Mouse (Mus musculus) midbrain, postnatal 0 days (tissue): ENCODE measurements around the gene Cept1. TPM values are rescaled to one million over a fixed set of nuclear protein-coding genes. Genes with fewer than 3 reads are reported as not detected.

Experiments
- ATAC-seq: fragments of 200-750 bp; cut with Nextera tagmentation; 2 replicates; pipeline ENCODE4 v1.8.0; 2017; ENCODE audit warnings: moderate number of reproducible peaks, mild to moderate bottlenecking, moderate TSS enrichment, moderate library complexity; ENCODE audit not compliant: low FRiP score
- DNase-seq: peaks from one replicate; pipeline ENCODE4 v3.0.0-alpha.2; 2015; ENCODE audit warnings: low spot score
- H3K27ac ChIP-seq: fragments of 300-500 bp; sonication (generic); 2 replicates; pipeline ENCODE4 v1.5.1; 2014; ENCODE audit warnings: low read depth, mild to moderate bottlenecking, low read length, mixed read lengths
- H3K27me3 ChIP-seq: fragments of 300-500 bp; sonication (generic); 2 replicates; pipeline ENCODE4 v1.6.1; 2014; ENCODE audit warnings: low read length, control low read depth, mixed read lengths; ENCODE audit not compliant: insufficient read depth
- H3K36me3 ChIP-seq: fragments of 300-500 bp; sonication (generic); 2 replicates; pipeline ENCODE4 v1.6.1; 2014; ENCODE audit warnings: low read length, control low read depth, mixed read lengths; ENCODE audit not compliant: insufficient read depth
- H3K4me1 ChIP-seq: fragments of 300-500 bp; sonication (generic); 2 replicates; pipeline ENCODE4 v1.6.1; 2014; ENCODE audit warnings: mild to moderate bottlenecking, control low read depth, antibody characterized with exemption, low read length, mixed read lengths; ENCODE audit not compliant: insufficient read depth
- H3K4me2 ChIP-seq: fragments of 300-500 bp; sonication (generic); 2 replicates; pipeline ENCODE4 v1.6.1; 2014; ENCODE audit warnings: low read depth, mild to moderate bottlenecking, low read length, mixed read lengths; ENCODE audit not compliant: poor library complexity, severe bottlenecking
- H3K4me3 ChIP-seq: fragments of 300-500 bp; sonication (generic); 2 replicates; pipeline ENCODE4 v1.5.1; 2014; ENCODE audit warnings: low read depth, mild to moderate bottlenecking, low read length, moderate library complexity
- H3K9ac ChIP-seq: fragments of 300-500 bp; sonication (generic); replicated peaks from 2 replicates; pipeline ENCODE4 v1.6.1; 2014; ENCODE audit warnings: mild to moderate bottlenecking, low read length, moderate library complexity, mixed read lengths; ENCODE audit not compliant: poor library complexity, severe bottlenecking
- H3K9me3 ChIP-seq: fragments of 300-500 bp; sonication (generic); 2 replicates; pipeline ENCODE4 v1.6.1; 2016; ENCODE audit warnings: low read length, control low read depth
- CTCF ChIP-seq: IDR thresholded peaks from 2 replicates; pipeline ENCODE4 v1.5.1; 2016; ENCODE audit warnings: antibody characterized with exemption, mild to moderate bottlenecking
- WGBS: fragments of 180-500 bp; shearing (Covaris S2); extraction: QIAGEN DNeasy Blood & Tissue Kit; methylation state at CpG from one replicate; pipeline ENCODE4 v1.1.7; 2014; 5-methylcytosine and 5-hydroxymethylcytosine counted together
- polyA plus RNA-seq: library from polyadenylated mRNA; unstranded; fragments of >200 nt; fragmentation: Nextera tagmentation; extraction: Ambion mirVana; gene quantifications from 2 replicates; pipeline ENCODE4 v1.2.1, GENCODE M21; 2015
- total RNA-seq: library from RNA; depleted of rRNA; stranded (reverse); fragments of >200 nt; gene quantifications from 2 replicates; pipeline ENCODE4 v1.2.3, GENCODE M21; 2014

Gene Cept1
- total and polyA plus RNA-seq, 2 experiments from 2014 or later = 36.6 to 57.5 TPM

DNA sequence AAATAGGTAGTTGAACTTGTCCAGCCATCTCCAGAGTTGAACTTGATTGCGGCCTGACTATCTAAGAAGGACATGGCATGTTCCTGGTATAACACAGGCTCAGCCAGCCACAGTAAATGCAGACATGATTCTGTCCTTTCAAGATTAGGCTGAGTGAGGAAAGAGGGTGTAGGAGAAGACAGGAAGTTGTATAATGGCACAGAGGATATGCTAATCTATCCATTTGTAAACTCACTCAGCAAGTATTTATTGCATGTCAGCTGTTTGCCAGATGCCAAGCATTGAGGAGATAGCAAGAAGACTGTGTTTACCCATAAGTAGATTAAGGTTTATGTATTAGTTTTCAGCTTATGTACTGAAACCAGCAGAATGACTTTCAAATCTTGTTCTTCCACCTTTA lies 54.9 kb downstream of the Cept1 start:
- Histone ChIP-seq H3K4me3 (no peak overlapping the region), H3K4me1 (no peaks in the 10 kb centered on the region), H3K36me3 (no peaks in the 10 kb centered on the region), H3K4me2 (no peak overlapping the region), H3K27ac (no peak overlapping the region), H3K27me3 (no peaks in the 10 kb centered on the region), H3K9me3 (no peaks in the 10 kb centered on the region), H3K9ac (no peak overlapping the region)
- ATAC-seq (no peak), DNase-seq (no peak)
- TF ChIP-seq CTCF = no peak
- 95% methylated on average over 1 of the region's 1 CpGs for WGBS

DNA sequence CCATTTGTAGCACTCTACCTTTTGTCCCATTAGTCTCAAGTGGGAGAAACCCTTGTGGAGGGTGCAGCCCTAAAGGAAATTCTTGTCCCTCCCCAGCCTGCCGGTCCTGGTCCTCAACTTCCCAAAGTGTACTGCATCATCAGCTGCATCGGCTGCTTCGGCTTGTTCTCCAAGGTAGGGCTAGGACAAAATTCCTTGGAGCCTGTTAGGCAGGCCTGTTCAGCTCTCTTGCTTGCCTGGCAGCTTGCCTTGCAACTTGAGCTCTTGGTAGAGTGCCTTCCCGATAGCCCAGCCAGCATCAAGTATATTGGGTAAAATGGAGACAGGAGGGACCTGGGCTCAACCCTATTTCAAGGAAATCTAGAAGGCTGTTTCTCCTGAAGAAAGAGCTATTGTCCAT lies 57.4 kb downstream of the Cept1 start:
- H3K4me1 ChIP-seq = no peaks in the 10 kb centered on the region
- H3K27ac ChIP-seq = no peak overlapping the region
- TF ChIP-seq CTCF = no peak
- no peak overlapping the region for H3K9ac ChIP-seq
- no peaks in the 10 kb centered on the region for H3K36me3 ChIP-seq
- no peaks in the 10 kb centered on the region for H3K27me3 ChIP-seq
- no peak for DNase-seq
- no peak overlapping the region for H3K4me3 ChIP-seq
- WGBS = 97% methylated on average over 4 of the region's 4 CpGs
- ATAC-seq = no peak
- H3K9me3 ChIP-seq = no peaks in the 10 kb centered on the region
- H3K4me2 ChIP-seq = no peak overlapping the region

DNA sequence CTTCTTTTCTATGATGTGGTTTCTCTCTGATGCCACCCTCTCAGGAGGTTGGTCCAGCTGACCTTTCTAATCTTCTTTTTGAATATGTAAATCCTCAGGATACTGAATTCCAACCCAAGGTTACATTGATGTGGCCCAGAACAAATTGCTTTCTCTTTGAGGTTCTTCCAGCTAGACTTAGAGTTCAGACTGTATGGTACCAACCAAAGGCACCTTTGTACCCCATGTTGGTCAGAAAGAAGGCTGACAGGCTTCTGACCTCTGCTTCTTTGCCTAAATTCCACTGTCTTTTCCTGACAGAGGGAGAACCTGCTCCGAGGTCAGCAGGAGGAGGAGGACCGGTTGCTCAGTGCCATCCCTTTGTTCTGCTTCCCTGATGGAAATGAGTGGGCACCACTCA lies 60.1 kb downstream of the Cept1 start:
- H3K4me2 ChIP-seq = no peak overlapping the region
- ATAC-seq = no peak
- 64% methylated on average over 2 of the region's 2 CpGs for WGBS

DNA sequence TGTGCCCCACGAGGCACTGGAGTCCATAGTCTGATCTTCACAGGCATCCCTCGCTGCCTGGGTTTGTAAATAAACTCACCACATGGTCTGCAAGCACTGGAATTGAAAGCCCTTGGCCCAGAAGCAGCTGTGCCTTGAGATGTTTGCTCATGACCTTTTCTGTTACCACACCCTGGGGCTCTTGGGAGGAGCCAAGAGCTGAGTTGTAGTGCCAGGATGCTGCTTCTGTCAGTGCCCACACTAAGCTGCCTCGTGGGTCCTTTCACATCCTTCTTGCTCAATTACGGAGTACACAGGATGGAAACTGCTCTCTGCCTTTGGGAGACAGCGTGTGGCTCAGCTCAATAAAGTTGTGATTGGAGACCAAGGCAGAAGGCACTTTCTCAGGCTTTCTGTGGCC lies 61.8 kb downstream of the Cept1 start:
- Histone ChIP-seq H3K27me3 (no peaks in the 10 kb centered on the region), H3K9me3 (no peaks in the 10 kb centered on the region), H3K36me3 (no peaks in the 10 kb centered on the region), H3K4me3 (no peak overlapping the region), H3K4me1 (peaks cover 4% of the 10 kb centered on the region; the same call in 1 of the 2 replicates), H3K9ac (no peak overlapping the region), H3K4me2 (no peak overlapping the region), H3K27ac (no peak overlapping the region)
- ATAC-seq (no peak), DNase-seq (no peak)
- 72% methylated on average over 5 of the region's 5 CpGs for WGBS
- no peak for TF ChIP-seq CTCF

More for the DNA sequence above, 60.1 kb downstream of the Cept1 start:
- Histone ChIP-seq H3K9me3 (no peaks in the 10 kb centered on the region), H3K36me3 (no peaks in the 10 kb centered on the region), H3K27me3 (no peaks in the 10 kb centered on the region), H3K4me3 (no peak overlapping the region), H3K27ac (no peak overlapping the region), H3K9ac (no peak overlapping the region), H3K4me1 (peaks cover 2% of the 10 kb centered on the region; the same call in 1 of the 2 replicates)
- DNase-seq = no peak
- TF ChIP-seq CTCF = no peak

DNA sequence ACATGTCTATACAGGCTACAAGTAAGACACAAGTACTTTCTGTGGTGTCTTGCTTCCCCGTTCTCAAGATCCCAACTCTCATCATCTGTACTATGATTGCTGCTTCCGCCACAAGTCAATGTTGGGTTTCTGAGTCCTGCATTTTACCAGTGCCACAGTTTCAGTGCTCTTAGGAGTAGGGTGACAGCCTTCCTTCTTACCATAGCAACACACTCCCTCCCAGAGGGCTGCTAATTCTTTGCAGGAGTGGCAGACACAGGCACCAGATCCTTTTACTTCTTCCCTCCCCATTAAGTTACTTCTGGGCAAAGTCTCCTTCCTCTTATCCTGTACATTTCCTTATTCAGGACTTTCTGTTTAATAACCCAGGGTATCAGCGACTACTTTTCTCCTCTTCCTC lies 62.7 kb downstream of the Cept1 start:
- DNase-seq (no peak), ATAC-seq (no peak)
- Histone ChIP-seq H3K4me3 (no peak overlapping the region), H3K4me2 (no peak overlapping the region), H3K36me3 (no peaks in the 10 kb centered on the region), H3K9me3 (no peaks in the 10 kb centered on the region), H3K4me1 (peaks cover 4% of the 10 kb centered on the region; the same call in 1 of the 2 replicates), H3K27ac (no peak overlapping the region), H3K27me3 (no peaks in the 10 kb centered on the region), H3K9ac (no peak overlapping the region)
- 89% methylated on average over 3 of the region's 3 CpGs for WGBS
- no peak for TF ChIP-seq CTCF

DNA sequence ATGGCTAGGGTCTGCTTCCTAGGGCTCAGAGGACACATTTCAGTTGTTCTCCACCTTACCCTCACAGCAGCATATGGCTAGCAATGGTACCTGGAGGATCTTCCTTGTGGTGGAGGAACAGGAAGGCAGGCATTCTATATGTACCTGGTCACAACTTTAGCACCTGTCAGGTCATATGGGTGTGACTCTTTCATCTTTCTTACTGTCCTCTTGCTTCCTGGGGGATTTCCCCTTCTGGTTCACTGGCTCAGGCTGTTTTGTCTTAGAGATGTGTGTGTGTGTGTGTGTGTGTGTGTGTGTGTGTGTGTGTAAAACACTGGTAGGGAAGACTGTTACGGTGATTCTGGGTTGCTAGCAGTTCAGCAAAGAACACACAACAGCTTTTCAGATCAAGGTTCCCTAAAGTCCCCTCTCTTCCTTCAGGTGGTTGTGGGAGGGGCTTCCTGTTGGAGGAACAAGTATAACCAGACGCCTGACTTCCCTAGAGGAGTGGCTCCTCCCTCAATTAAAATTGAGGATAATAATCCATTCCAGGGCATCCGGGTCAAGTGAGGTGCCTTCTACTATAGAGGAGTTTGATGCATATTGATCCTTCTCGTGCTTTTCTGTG lies 63.7 kb downstream of the Cept1 start:
- Histone ChIP-seq H3K4me1 (peaks cover 4% of the 10 kb centered on the region; the same call in 1 of the 2 replicates), H3K27me3 (no peaks in the 10 kb centered on the region), H3K9ac (no peak overlapping the region), H3K9me3 (no peaks in the 10 kb centered on the region), H3K36me3 (no peaks in the 10 kb centered on the region), H3K4me2 (no peak overlapping the region), H3K4me3 (no peak overlapping the region), H3K27ac (no peak overlapping the region)
- 75% methylated on average over 4 of the region's 4 CpGs for whole genome bisulfite sequencing
- ATAC-seq (no peak), DNase-seq (no peak)
- no peak for TF ChIP-seq CTCF
